Mouse (Mus musculus) embryo, embryonic 9.5 days (tissue): ENCODE measurements around the gene Zmat5.

ENCODE experiments used
- DNase-seq: peaks from one replicate; pipeline ENCODE4 v3.0.0-alpha.2; 2017; ENCODE audit errors: extremely low spot score

The Zmat5 gene

DNA sequence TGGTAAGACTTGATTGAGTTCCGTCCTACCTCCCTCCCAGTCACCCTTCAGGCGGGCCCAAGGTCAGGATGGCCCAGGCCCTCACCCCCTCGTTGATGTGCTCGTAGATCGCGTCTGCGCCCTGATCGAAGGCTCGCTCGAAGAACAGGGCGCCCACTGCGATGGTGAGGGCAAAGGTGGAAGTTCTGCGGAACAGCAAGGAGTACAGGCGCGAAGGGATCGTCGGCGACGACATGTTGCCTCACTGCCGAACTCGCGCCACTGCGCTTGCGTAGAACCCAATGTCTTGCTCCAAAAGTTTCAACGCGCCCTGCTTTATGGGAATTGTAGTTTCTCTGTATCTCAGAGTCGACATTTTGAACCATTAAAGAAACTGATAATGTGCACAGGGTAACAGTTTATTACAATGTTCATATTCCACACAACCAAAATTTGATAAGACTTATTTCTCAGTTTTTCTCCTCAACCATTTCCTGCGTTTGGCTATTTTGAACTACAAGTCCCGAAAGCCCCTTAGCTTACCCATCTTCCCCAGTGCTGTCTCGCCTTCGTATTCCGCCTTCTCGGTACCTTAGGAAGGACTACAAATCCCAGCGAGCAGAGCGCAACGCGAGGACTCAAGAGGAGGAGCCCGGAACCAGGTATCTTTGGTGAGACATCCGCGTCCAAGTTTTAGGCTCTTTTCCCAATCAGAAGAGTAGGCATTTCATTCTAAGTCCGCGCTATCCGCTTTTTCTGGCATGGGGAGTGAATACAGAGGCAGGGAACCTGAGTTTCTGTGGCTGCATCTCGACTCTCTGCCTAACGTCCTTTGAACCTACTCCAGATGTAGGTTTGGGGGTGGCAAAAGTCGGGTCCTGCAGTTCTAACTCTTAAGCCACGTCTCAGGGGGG, at the start of gene Zmat5, which contains the start of gene Uqcr10:
TSS of gene Zmat5 (plus strand) at position 607 of the 893 bp plus-strand sequence.
TSS of gene Uqcr10 (minus strand) at position 271 of the 893 bp plus-strand sequence.
- peak; percentile 93 for DNase-seq

DNA sequence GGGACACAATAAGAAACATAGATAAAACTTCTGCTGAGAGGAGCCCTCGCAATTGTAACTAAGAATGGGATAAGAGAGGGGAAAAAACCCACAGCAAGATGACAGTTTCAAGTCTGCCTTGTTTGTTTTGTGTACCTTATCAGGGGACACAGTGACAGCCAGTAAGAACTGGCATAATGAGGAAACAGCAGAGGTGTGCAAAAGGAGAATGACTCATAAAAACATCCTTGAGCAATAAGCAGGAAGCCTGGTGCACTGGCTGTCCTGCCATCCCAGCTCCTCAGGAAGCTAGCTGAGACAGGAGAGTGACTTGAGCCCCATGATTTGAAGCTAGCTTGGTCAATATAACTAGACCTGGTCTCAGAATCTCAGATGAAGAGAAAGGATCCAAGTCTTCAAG, 44.7 kb upstream of the Zmat5 start:
- no peak for DNase-seq

DNA sequence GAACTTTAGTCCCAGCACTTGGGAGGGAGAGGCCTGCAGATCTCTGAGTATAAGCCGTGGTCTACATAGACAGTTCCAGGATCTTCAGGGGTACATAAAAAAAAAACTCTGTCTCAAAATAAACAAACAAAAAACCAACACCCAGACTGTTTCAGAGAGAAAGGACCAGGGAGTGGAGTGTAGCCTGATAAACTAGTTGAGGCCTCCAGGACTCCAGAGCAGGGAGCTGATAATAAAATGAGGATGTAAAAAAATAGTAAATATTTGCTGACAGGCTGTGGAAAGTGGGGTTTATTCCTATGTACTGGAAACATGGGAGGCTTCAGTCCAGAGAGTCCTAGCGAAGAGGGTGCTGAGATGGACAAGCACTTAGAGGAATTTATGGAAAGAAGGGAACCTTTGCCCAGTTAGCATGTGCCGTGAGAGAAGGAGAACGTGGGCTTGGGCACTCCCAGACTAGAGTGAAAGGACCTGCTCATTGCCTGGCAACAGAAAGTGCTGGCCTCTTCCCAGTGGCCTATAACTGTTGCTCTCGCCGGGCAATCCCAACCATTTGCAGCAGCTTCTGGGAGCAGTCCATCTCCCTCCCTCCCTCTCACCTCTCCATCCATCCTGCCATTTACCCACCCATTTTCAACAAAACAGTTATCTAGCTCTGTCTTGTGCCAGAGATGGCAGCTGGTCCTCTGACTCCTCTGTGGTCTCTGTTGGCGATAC, 44.0 kb upstream of the Zmat5 start:
- no peak for DNase-seq

DNA sequence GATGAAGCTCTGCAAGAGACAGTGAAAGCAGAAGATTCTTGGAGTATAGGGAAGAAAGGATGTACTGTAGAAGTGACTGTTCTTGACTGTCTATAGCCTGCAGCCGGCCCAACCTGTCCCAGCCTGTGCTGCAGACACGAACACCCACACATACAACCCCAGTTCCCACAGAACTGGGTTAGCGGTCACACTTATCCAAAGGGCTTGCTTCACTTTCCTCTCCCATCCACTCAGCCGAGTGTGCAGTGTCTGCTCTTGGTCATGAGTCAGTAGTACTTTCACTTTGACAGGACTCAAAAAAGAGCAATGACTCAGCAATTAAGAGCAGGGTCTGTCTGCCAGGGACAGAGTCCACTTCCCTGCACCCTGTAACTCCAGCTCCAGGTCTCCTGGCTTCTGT, 43.2 kb upstream of the Zmat5 start:
- DNase-seq, result no peak

DNA sequence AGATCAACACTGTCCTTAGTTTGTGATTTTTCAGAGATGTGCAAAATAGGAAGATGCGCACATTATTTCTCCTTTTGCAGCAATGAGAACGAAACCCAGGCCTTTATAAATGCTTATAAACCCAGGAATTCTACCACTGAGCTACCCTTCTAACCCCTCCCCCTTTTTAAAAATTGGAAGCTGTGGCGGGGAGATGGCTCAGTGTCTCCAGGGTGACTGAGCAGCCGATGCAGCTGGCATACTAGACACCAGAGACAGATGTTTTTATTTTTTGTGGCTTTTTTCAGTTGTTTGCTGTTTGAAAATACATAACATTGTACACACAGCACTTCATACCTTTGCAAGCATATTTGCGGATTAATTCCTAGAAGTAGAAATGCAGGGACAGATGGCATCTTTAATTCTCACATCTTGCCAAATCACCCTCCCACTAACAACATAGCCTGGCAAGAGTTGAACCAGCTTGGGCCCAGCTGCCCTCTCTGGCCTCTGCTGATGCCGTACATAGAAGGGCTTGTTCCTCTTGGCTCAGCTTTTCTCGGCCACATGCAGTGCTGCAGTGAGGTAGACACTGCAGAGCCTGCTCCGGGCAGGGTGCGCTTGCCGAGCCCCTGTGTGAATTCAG, 42.5 kb upstream of the Zmat5 start:
- DNase-seq, result no peak

DNA sequence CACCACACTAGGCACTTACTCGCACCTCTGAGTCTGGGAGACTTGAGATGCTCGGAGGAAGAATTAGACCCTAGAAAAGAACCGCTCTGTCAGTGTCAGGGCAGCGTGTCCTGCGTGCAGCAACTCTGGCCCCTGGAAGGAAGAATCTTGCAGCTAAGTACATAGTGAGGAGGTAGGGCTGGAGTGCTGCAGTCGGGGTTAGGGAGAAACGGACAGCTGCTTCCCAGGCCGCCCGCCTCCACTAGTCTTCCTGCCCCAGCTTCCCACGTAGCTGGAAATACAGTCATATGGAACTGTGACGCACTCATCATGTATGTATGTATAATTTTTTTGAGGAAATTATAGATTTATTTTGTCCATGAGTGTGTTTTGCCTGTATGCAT, 42.0 kb upstream of the Zmat5 start:
- no peak for DNase-seq

DNA sequence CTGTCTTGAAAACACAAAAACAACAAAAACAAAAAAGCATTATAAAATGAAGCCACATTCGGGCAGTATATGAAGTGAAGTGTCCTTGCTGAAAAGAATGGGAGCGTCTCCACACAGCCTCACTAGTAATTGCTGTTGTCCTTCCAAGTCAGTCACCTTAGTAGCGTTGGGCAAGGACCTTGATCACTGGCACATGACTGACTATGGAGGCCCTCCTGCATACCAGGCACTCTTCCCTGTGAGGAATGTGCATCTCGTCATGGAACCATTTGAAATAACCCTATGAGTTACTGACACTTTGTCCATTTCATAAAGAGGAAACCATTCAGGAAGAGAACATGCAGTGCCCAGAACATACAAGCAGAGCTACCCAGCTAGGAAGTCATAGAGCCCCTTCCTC, 32.7 kb upstream of the Zmat5 start:
- no peak for DNase-seq

DNA sequence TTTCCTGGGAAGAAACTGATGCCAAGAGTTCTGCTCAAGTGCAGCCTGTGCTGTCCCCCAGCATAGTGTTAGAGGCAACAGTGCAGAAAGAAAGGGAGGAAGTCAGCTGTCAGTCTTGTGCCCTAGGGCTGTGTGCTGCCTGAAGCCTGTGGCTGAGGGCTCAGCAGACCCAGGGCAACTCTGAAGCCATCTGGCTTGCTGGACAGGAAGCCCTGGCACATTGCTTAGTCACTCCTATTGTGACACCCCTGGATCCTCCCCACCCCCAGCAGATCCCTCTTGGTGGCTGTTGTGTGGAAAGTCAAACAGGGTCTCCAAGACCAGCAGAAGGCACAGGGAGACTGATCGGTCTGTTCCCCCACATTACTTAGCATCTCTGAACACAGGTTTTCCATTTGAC, 29.9 kb upstream of the Zmat5 start:
- no peak for DNase-seq

DNA sequence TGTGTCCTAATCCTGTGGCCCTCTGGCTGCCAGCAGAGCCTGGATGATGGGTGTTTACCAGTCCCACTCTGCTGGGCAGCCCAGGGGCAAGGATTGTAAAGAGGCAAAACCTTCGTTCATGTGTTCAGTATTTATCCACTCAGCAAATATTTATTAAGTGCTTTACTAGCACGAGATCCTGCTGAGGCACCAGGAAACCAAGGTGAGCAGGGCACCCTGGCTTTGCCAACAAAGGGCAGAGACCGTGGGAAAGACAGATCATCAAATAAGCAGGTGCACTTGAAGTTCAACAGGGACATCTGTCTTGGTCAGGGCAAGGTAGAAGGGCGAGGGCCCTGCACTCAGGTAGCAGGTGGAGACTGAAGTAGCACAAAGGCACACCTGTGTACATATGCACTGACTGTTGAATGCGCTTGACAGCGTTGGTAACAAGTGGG, 29.3 kb upstream of the Zmat5 start:
- no peak for DNase-seq

DNA sequence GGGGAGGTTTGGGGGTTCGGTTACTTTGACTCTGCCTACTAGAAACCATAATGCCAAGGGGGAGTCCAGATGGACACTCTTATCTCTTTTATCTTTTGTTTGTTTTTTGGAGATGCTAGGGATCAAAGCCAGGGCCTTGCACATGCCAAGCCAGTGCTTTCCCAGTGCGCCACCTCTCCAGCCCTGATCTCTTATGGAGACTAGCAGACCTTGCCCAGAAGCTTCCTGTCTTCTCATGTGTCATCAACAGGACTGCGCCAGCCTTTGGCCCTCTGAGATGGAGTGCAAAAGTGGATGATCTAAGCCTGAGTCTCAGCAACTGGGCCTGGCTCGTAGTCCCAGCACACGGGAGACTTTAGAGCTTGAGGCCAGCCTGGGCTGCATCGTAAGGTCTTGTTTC, 28.8 kb upstream of the Zmat5 start:
- no peak for DNase-seq

DNA sequence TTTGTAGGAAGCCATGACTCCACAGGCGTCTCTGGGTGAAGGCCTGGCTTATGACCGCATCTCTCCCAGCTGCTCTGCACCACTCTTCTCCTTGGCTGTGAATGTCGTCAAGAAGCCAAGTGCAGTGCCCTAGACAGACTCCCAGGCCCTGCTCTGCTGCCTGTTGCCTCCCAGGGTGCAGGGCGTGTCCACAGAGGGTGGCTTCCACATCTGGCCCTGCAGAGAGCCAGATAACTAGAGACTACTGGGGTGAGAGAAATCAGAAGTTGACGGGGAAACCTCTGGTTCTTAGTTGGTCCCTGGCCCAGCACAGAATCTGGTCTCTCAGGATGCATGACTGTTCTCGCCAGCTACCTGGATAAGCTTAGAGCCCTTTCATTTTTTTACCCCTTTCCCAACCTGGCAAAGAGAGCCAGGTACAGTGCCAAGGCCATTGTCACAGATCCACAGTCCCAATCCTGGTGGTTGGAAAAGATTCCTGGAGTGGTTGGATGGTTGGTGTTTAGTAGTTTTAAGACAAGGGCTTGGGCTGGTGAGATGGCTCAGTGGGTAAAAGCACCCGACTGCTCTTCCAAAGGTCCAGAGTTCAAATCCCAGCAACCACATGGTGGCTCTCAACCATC, 27.1 kb upstream of the Zmat5 start:
- no peak for DNase-seq

DNA sequence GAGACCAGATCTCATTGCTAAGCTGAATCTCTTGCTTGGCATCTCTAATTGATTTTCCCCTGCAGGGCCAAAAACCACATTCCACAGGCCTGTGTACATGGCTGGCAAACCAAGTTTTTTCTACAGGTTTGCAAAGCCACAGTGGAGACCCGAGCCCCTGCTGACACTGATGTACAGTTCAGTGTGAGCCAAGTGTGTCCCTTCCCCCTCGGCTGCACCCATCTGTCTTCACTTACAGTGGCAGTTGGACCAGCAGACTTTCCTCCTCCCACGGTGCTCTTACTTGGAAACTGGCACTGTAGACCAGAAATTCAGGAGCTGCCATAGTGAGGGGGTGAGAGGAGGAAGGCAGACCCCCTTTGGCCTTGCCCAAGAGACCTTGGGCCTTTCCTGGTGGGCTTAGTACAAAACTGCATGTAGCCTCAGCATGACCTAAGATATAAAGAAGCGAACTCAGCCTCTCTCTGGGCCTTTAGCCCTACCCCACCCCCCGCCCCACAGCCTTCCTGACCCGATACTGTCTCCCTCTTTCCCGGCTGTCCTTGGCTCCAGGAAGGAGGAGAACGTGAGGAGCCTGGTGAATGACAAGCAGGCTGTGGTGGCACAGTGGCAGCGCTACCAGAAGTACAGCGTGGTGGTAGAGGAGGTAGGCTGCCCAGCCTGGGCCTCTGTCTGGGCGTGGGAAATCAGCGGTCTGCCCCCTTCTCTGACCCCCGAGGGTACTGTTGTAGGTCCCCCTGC, 25.6 kb upstream of the Zmat5 start:
- DNase-seq, result no peak

DNA sequence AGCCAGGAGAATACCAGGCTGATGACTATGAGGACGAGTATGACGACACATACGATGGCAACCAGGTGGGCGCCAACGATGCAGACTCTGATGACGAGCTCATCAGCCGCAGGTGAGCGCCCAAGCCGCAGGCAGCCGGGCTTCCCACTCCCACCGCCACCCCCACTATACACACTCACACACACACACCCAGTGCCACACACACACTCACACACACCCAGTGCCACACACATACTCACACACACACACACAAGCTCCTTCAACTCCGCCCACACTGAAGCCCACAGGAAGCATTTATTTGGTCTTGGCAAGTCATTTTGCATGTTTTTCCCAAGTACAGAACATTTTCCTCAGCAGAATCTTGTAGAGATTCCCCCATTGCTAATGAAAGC, 25.0 kb upstream of the Zmat5 start:
- no peak for DNase-seq

DNA sequence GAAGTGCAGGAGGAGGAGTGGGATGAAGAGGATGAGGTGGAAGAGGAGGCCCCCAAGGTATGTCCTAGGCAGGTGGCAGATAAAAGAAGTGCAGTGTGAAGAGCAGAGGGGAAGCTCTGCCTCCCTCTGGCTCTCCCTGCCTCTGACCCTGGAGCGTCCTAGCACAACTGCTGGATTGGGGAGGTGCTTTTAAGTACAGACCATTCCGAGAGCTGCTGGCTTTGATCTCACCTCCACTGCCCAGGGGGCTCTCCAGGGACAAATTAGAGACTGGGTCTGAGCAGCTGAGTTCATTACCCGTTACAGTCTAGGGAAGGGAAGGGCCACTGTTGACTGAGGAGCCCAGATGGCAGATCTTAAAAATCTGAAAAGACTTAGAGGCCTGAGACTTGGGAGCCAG, 24.4 kb upstream of the Zmat5 start:
- DNase-seq, result no peak

DNA sequence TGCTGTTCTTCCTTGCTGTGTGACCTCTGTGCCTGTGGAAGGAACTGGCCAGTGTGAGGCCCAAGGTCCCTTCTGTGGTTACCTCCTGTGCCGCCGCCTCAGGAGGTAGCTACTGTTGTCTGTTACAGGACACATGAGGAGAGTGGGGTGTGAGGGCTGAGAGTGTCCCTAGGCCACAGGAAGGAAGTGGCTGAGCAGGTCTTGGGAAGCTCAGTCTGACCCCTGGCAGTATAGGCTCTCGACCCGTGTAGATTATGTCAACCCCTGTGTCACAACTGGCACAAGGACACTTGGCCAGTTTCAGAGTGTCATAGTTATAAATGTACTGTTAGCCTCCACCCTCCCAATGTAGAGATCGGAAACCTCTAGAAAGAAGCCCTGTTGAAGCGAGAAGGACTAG, 21.0 kb upstream of the Zmat5 start:
- DNase-seq, result no peak

DNA sequence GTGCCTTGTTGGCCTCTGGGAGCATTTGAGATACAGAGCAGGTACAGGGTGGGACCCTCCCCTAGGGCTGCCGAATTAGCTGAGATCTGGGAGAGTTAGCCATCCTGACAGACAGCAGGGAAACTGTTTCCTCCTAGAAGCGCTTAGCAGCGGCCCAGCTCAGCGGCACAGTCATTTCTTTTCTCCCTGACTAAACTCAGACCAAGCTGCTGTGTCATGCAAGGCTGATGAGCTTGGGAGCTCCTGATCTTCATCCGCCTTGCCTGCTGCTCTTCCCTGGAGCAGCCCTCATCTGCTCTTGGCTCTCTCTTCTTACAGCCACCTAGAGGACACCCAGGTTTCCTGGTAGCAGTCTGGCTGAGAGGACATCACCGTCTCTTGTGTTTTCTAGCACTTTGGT, 20.3 kb upstream of the Zmat5 start:
- DNase-seq, result no peak

DNA sequence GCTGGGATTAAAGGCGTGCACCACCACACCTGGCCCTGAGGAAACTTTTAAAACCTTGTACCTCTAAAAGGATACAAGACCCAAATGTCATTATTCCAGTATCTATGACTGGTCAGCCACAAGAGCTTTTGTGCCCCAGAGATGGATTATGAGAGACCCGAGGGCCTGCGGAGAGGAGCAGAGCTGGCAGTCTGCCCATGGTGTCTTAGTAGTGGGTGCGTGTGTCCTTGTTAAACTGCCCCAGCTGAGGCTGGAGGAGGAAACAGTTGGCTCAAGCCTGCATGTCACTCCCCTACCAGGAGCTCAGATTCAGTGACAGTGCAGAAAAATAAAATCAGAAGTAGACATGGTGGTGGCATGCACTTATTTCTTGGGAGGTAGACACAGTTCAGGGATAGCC, 19.4 kb upstream of the Zmat5 start:
- DNase-seq, result no peak

DNA sequence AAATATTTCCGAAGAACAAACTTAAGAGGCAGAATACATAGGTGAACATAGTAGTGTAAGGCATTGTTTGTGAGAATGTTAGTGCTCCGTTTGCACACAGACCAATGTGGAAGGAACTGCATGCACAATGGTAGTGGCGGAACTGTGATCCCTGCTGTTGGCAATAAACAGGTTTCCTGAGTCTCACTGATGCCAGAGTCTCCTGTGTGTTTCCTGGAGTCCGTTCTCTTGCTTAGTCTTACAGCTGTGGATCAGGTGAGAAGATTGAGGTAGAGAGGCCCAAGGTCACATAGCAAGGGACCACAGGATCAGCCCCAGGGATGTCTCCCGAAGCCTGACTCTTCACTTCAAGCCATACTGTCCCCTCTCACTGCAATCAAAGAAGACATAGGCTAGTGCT, 19.0 kb upstream of the Zmat5 start:
- DNase-seq, result no peak

DNA sequence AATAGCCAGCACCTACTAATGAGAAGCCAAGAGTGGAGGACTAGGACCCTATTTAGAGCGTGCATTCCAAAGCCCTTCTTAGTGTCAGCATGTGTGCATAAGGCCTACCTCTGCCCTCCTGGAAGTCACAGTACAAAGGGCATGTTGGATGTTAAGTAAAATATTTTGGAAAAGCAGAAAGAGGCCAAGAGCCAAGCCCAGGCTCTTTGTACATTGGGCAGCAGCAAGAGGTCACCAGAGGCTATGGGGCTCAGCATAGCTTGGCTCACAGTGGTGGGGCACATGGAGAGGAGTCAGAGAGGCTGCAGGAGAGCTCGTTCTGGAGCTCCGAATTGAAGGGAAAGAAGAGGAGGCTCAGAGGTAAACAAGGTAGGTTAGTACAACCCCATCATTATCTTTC, 17.5 kb upstream of the Zmat5 start:
- no peak for DNase-seq

DNA sequence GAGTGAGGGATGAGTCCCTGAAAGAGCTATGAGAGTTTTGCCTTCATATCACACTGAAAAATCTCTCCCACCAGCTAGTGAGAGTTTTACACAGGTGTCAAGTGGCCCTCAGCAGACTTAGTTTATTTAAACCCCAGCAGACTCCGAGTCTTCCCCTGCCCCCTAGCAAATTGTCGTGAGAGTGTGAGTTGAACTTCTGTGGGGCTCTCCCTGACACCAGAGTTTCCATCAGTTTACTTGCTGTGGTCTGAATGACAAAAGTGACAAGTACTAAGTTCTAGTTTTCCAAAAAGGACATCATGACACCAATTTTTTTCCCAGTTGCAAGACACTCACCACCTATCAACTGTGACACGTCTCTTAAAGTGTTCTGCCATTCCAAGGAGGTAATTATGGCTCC, 16.6 kb upstream of the Zmat5 start:
- DNase-seq, result no peak

DNA sequence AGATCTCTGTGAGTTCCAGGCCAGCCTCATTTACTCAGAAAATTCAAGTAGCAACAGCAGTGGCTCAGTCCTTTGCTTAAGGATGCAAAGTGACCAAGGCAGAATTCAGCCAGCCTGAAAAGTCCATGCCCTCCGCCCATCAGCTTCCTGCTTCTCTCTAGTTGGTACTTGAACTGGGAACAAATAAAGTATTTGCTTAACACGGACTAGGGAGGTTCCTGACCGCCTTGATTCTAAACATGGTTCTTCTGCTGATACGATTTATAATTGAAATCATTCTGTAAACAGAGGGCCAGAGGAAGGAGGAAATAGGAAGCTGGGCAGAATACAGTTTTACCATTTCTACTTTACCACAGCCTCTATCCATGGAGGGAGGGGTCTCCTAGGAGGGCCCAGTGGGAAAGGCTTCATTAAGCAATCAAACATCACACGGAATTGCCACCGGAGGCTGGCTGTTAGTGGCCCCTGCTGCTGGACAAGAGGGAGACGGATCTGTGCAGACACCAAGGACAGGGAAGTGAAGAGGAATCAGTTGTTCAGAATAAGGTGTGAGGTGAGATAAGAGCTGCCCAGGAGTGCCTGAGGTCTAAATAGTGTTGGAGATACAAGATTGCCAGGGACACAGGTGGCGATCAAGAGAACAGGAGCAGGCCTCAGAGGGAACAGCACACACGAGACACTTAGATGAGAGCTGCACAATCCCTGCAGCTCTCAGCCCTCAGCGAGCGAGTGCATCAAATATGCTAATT, 15.7 kb upstream of the Zmat5 start:
- no peak for DNase-seq
